Mouse (Mus musculus) frontal cortex, adult 2 months (tissue): ENCODE measurements around the gene Ctso. TPM values are rescaled to one million over a fixed set of nuclear protein-coding genes. Genes with fewer than 3 reads are reported as not detected.
A peak's percentile ranks its signal among the peaks of the same experiment; 100 is the strongest.

Experiments
- DNase-seq, 2 experiments: peaks; one replicate each; pipeline ENCODE4 v3.0.0; 2022; ENCODE audit warnings: low spot score in 1 of 2; ENCODE audit errors: extremely low spot score in 1 of 2
- polyA plus RNA-seq: library from polyadenylated mRNA; depleted of rRNA; stranded (reverse); fragments of >200 nt; gene quantifications from 2 replicates; pipeline ENCODE4 v1.2.3, GENCODE M21; 2012; rRNA removed

Gene Ctso
- polyA plus RNA-seq, result 28.6 and 32.6 TPM in 2 replicates

GRCm38 (mm10) chr3:81932141-81933101 is at the start of gene Ctso:
Gene Ctso, plus strand, starts transcription at chr3:81932601.
- DNase-seq, result peak; percentile 67 to 93

DNA sequence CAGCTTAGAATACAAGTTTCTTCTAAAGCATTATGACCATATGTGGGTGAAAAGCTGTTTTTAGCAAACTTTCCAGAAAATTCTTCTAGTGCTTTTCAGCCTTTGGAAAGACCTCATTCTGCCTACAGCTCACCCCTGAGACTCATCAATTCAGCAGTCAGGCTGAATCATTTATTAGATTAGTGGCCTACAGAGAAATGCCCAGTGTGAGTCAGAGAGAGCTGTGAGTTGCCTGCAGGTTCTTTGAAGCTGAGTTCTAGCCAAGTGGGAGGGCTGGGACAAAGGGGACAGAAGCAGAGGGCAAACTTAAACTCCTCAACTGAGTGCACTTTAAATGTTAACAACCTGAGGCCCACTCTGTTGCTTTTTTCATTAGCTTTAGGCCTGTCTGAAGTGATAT is 48.5 kb upstream of the Ctso start:
- DNase-seq, result no peak

DNA sequence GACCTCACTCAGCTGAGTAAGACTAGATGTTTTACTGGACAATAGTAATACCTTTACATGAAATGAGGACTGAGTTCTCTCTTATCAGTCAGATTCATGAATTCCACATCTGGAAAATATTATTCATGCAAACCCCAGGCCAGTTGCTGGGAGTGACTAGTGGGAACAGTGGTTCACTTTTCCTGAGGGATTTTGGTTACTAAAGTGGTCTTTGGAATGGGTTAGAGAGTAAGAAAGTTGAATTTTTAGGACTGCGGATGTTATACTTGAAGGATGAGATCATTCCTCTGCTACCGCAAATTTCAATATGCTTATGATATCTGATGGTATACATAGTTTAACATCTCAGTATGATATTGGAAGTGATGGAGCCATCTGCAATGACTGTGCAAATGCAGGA is 46.8 kb upstream of the Ctso start:
- no peak for DNase-seq

DNA sequence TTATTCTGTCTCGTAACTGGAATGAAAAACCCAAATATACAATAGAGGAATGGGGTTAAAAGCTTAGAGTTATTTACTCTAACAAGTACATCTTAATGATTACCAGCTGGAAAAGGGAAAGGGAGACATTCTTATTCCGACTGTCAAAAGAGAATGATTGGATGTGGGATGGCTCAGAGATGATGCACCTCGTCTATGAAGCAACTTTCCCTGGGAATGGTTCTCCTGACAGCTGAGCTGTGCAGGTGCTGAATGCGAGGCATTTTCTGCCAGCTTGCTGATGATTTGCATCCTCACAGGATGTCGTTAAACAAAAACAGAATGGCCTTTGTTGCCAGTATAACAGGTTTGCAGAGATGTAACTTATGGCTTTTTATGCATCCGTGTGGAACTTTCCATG is 43.3 kb upstream of the Ctso start:
- no peak for DNase-seq

- DNase-seq, result no peak
These were observed 21.9 kb upstream of the Ctso start for GRCm38 (mm10) chr3:81910286-81911036.

DNA sequence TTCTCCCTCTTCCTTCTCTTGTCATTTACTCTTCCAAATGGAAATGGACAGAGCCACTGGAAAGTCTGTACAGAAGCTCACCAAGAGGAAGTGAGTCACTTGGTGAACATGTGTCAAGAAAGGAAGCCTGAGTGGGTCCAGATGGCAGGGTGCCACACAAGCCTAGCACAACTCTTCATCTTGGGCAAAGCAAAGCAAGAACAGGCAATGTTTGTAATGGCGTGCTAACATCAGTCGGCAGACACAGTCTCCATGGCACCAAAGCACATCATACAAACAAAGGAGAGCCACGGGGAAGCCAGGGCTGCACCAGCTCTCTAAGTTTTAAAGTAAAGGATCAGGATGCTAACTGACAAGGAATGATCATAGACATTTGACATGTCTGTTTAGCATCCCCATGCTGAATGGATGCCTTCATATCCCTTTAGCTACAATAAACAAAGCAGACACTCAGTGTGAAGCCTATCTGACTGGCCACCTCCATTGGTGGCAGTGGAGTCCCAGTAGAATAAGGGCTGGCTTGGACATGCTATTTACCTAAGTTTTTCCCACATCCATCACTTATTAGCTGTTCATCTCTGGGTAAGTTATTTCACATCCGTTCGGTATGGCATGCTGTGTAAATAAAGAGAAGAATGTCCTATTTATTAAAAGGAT is 16.2 kb upstream of the Ctso start:
- DNase-seq, result peak in 1 of 2 experiments; percentile 58

DNA sequence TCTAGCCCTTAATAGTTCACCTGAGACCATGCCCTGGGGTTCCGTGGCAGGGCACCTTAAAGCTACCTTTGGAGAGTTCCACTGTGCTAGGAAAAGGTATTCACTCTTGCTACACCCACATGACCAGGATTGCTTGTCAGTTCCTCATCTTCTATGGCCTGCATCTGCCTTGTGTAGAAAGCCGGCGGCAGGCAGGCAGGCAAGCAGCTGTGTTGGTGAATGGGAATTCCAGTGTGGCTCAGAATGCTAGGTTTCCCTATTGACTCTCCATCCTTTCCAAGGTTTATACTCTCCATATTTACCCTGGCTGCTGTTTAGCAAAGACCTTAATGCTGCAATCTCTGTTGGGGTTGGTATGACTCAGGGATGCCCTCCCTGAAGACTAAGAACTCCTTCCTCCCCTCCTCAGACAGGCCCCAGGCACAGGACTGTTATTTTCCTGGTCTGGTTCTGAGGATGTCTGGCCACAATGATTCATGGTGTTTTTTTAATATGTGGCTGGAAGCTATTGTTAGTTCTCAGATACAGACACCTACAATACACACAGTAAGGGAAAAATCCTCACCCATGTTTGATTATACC is 15.0 kb upstream of the Ctso start:
- no peak for DNase-seq

DNA sequence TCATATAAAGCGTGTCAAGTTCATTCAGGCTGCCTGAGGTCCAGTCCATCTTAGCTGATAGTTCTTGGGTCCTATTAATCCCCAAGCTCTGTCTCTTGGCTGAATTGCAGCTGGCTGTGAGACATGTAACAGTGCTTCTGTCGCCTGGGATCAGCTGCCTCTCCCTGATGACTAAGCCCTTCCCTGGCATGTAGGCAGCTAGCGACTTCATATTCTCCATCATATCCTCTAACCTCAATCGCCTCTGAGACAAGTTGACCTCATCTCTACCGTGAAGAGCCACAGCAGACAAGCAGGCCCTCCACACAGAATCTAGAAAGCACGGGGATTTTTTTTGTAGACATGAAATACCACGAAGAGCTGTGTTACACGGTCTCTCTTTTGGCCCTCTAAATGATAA is 14.2 kb upstream of the Ctso start:
- no peak for DNase-seq

DNA sequence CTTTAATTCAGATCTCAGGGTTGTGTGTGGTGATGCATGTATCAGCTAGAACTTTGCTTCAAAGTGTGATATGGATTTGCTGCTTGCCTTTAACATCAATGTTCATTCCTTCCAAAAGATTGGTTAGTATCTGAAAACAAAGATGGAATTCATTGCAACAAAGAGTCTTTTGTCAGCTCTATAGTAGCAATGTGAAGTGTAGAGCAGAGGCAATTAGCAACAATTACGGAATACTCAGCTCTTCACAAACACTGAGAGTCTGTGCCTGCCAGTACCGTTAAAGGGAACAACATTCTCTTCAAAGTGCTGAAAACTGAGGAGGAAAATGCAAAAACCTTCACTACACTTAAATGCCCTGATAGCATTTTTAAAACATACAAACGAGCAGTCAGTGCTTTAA is 12.7 kb upstream of the Ctso start:
- DNase-seq, result no peak

DNA sequence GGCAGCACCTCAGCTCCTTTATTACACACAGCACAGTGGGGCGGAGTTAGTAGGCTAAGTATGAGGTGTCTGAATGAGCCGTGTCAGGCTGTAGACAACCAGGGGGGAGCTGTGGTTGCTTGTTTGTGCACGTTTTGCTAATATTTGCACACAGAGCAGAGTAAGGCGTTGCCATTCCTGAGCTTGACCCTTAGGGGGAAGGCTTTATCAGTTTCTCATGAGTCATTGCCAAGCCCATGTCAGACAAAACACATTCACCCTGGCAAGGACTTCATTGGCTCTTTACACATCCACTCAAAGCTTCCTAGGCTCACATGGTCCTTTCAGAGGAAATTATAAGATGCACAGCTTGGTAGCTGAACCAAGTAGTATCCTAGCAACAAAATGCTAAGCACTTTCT is 9.5 kb upstream of the Ctso start:
- DNase-seq, result peak in 1 of 2 experiments; percentile 36

DNA sequence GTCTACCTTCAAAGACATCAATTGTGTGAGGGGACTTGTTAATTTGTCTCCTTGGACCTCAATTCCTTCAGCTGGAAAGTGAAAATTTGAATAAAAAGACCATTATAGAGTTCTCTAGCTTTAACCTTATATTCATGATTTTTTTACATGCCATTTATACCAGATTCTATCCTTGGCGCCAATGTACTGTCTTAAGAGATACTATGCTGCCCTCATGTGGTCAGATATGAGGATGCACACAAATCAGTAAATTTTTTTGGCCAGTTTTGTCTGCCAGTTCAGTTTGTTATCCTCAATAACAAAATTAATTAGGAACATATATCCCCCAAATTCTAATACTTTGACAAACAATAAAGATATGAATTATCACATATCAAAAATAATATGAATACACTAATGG is 7.5 kb upstream of the Ctso start:
- DNase-seq, result peak; percentile 46 to 89

DNA sequence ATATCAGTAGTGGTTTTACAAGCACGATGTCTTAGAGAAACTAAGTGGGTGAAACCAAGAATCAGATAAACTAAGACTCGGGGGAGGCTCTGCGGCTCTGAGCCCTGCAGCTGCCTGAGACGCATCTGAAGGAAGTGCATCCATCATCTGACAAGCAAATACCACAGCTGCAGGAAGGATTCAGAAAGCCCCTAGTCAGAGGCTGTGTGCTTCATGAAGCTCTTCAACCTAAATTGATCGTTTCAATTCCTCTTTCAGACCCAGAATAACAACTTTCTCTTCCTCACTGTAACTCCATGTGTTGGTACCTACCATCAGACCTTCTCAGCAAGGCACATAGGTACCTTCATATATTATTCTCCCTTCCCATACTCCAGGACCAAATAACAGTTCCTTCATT is 6.5 kb upstream of the Ctso start:
- no peak for DNase-seq

DNA sequence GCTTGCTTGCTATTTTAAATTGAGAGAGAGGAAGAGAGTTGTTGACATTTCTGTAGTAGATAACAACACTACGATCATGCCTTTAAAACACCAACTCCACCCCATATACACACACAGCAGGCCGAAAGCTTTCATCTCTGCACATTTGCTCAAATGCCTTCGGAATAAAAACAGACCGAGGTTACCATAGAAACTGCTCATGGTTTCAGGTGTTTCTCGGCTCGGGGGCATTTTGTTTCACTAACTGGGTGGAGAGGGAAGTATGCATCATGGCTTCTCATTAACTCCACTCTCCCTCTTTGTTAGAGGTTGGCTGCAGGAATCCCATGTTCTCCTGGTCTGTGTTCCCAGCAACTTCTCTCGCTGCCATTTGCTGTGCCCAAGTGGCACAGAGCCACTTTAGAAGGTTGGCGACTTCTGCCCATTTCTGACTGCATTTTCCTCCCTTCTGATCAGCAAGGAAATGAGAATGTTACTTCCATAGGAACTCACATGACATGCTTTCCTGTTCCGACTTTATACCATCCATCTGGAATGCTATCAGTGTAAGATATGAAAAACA is 5.6 kb upstream of the Ctso start:
- DNase-seq, result no peak

DNA sequence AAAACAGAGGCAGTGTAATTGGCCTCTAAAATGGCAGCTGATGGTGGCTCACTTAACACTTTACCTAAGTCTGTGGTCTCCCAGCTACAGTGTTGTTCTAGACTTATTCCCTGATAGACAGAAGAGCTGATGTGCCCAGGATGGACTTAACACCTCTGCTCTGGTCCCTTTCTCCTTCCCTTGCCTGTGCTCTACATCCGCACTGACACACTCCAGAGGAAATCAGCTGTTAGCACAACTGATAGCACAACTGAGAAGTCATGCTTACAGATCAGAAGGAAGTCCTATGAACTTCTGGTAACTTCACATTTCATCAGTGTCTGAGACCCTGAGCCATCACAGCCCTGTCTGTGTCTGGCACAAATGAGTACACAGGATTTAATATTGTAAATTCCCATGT is 3.3 kb upstream of the Ctso start:
- DNase-seq, result no peak

GRCm38 (mm10) chr3:81931695-81932094 is 706 bp upstream of the Ctso start:
- DNase-seq, result no peak

DNA sequence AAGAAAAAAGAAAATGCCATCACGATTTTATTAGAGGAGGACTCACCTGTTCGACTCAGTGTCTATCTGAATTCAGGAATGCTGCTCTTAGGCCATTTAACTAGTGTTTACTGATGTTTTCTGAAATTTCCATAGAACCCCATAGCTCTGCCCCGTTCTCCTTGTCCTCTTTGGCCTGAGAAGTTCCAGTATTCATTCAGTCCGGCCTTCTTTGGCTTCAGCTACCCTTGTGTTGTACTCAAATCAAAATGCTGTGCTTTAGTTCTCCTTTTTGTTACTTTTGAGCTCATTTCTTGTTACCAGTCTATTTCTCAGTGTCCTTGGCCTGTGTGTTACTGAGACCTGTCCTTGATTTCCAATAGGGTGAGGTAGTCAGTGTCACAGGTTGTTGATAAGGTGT is 947 bp downstream of the Ctso start:
- no peak for DNase-seq

DNA sequence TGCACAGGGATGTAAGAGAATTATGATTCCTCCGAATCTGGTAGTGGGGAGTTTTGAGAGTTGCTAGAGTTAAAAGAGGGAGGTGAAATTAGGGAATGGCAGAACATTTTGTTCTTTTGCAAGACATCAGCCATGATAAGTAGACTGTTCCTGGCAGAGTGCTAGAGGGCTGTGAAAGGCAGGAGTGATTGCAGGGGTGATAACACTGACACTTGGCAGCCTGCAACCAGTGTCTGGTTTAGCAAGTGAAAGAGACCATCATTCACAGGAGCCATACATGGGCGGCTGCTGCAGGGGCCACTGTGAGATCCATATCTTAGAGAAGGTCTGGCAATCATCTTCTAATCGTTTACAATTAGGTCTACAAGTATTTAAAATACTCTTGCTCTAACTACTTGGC is 6.5 kb downstream of the Ctso start:
- DNase-seq, result no peak

DNA sequence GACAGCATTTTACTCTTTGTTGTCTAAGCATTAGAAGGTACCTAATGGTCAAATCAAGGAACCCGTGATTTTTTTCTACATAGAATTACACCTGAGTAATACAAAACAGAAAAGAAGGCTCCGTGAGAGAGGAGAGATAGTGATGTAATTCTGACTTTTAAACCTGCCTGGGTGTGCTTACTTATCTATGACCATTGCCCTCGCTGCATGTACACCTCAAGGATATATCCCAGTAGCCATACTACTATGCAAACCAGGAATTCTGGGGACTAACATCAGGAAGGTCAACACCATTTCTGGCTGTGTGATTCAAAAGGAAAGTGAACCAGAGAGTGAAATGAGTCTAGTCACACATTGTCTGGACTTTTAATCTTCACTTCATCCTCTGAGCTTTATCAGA is 9.9 kb downstream of the Ctso start:
- DNase-seq, result no peak

DNA sequence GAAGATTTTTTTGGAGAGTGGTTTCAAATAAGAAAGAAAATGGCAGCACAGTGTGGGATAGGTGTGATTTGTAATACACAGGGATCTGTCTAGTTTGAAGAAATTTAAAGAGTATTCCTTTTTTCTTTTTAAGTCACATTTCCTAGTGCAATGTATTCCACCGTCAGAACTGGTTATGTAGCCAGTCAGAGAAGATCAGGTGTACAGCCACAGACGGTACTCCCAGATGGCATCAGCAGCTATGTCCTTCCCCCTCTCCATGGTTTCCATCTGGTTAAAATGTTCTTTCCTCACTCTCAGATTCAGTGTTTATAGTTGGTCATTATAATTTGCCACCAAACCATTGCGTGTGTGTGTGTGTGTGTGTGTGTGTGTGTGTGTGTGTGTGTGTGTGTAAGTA is 10.7 kb downstream of the Ctso start:
- no peak for DNase-seq

DNA sequence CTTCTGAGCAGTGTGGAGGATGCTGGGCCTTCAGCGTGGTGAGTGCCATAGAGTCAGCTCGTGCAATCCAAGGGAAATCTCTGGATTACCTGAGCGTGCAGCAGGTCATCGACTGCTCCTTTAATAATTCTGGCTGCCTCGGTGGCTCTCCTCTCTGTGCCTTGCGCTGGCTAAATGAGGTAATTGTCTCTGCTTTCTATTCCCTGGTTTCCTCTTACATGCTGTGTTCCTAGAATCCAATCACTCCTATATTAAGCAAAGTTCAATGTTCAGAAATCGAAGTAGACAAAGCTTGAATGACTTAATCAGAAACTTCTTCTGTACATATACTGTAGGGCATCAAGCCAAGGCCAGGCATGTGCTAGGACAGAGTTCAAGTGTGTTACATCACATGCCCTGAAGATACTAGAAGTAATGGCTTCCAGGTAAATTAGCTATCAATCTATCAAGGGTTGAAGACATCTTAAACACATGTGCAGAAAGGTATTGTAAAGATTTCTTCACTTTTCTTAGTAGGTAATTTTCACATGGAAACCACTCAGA is 12.5 kb downstream of the Ctso start:
- no peak for DNase-seq
